Mouse (Mus musculus) thymus, adult 2 months (tissue): ENCODE measurements around the gene Lin7a.

ENCODE experiments used
- CTCF ChIP-seq: fragments of 200-500 bp; IDR thresholded peaks from 2 replicates; pipeline ENCODE4 v1.5.1; 2012; ENCODE audit warnings: mild to moderate bottlenecking, control low read depth, low read length, moderate library complexity, borderline replicate concordance; ENCODE audit not compliant: control insufficient read depth, poor library complexity, insufficient read depth; ENCODE audit errors: extremely low read depth
- POLR2A ChIP-seq: fragments of 200-500 bp; IDR thresholded peaks from 2 replicates; pipeline ENCODE4 v1.6.1; 2012; ENCODE audit warnings: mild to moderate bottlenecking, low read length, control low read depth, moderate library complexity; ENCODE audit not compliant: control insufficient read depth, poor library complexity, insufficient read depth; ENCODE audit errors: extremely low read depth

DNA sequence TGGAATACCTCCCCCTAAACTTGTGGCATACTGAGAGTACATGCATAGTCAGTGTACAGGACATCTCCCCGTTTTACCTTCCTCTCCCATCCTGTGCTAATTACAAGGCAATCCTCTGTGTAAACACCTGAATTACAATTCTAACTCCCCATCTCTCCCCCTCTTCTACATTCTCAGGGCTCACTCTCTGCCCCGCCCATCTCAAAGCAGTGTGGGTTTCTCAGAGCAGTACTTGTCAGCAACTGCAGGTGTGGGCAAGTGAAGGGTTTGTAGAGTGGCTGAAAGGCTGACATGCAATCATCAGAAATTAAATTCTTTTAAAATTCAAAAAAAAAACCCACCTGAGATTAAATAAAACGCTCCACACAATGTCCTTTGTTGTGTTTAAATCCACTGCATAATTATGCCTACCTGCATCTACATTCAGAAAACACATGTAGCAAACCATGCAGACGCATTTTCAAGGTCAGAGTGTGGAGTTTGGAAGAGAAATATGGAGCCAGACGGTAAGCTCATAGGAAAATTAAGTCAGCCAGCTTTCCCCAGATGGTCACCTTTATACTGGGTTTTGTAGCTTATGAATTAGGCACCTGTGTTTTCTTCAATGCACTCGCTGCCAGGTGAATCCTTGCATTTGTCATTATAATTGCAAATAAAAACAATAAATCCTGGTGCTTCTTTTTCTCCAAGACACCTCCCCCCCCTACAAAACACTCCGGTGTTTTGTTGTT, 22.6 kb downstream of the Lin7a start:
- TF ChIP-seq CTCF = no peak
- TF ChIP-seq POLR2A = no peak
